Mouse (Mus musculus) midbrain, embryonic 15.5 days (tissue): Measurements from ENCODE around the gene Cst6. TPM values are rescaled to one million over a fixed set of nuclear protein-coding genes. Genes with fewer than 3 reads are reported as not detected.
A peak's percentile ranks its signal among the peaks of the same experiment; 100 is the strongest.

Source experiments
- ATAC-seq: fragments of 200-750 bp; cut with Nextera tagmentation; replicated peaks from 2 replicates; pipeline ENCODE4 v1.8.0; 2017; ENCODE audit warnings: moderate TSS enrichment
- H3K27ac ChIP-seq: fragments of 300-500 bp; sonication (generic); 2 replicates; pipeline ENCODE4 v1.5.1; 2015; ENCODE audit warnings: mild to moderate bottlenecking, inconsistent platforms
- H3K27me3 ChIP-seq: fragments of 300-500 bp; sonication (generic); replicated peaks from 2 replicates; pipeline ENCODE4 v1.6.1; 2015; ENCODE audit warnings: inconsistent platforms
- H3K36me3 ChIP-seq: fragments of 300-500 bp; sonication (generic); replicated peaks from 2 replicates; pipeline ENCODE4 v1.6.1; 2015; ENCODE audit warnings: inconsistent platforms
- H3K4me1 ChIP-seq: fragments of 300-500 bp; sonication (generic); 2 replicates; pipeline ENCODE4 v1.6.1; 2015; ENCODE audit warnings: inconsistent platforms
- H3K4me2 ChIP-seq: fragments of 300-500 bp; sonication (generic); 2 replicates; pipeline ENCODE4 v1.6.1; 2015; ENCODE audit warnings: inconsistent platforms, mild to moderate bottlenecking, moderate library complexity
- H3K4me3 ChIP-seq: fragments of 300-500 bp; sonication (generic); 2 replicates; pipeline ENCODE4 v1.5.1; 2015; ENCODE audit warnings: mild to moderate bottlenecking, inconsistent platforms
- H3K9ac ChIP-seq: fragments of 300-500 bp; sonication (generic); 2 replicates; pipeline ENCODE4 v1.6.1; 2015; ENCODE audit warnings: mild to moderate bottlenecking, inconsistent platforms
- H3K9me3 ChIP-seq: fragments of 300-500 bp; sonication (generic); 2 replicates; pipeline ENCODE4 v1.6.1; 2016; ENCODE audit warnings: inconsistent platforms
- WGBS: fragments of 180-500 bp; shearing (Covaris S2); methylation state at CpG from one replicate; pipeline ENCODE4 v1.1.7; 2015; ENCODE audit warnings: mixed read lengths; 5-methylcytosine and 5-hydroxymethylcytosine counted together
- polyA plus RNA-seq: library from polyadenylated mRNA; unstranded; fragments of >200 nt; fragmentation: Nextera tagmentation; extraction: Ambion mirVana; gene quantifications from 2 replicates; pipeline ENCODE4 v1.2.1, GENCODE M21; 2015

The Cst6 gene
- polyA plus RNA-seq, 1 experiment from 2014 or later: 7.2 TPM

DNA sequence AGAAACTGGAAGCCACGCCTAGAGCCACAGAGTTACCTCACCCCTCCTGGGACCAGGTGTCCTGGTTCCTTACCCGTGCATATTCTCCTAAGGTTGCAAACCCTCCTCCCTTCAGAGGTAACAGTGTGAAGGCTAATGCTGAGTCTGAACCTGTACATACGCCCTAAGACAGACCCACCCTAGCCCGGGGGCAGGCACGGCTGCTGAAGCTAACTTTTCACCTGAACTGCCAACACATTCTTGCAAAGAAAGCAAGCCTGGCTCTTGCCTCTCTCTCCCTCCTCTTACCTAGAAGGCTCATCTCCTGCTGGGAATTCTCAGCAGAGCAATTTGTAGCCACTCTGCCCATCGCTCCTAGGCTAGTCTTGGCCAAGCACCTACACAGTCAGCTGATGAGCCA, 48.8 kb downstream of the Cst6 start:
- WGBS: 84% methylated on average over 6 of the region's 6 CpGs
- peaks cover 21% of the 10 kb centered on the region; the same call in 1 of the 2 replicates for H3K36me3 ChIP-seq
- no peaks in the 10 kb centered on the region for H3K9me3 ChIP-seq
- H3K27me3 ChIP-seq: no peaks in the 10 kb centered on the region
- H3K4me2 ChIP-seq: no peak overlapping the region; the same call in 1 of the 2 replicates
- H3K27ac ChIP-seq: no peak overlapping the region
- no peak overlapping the region for H3K9ac ChIP-seq
- peaks cover 31% of the 10 kb centered on the region for H3K4me1 ChIP-seq
- no peak for ATAC-seq
- no peak overlapping the region for H3K4me3 ChIP-seq

DNA sequence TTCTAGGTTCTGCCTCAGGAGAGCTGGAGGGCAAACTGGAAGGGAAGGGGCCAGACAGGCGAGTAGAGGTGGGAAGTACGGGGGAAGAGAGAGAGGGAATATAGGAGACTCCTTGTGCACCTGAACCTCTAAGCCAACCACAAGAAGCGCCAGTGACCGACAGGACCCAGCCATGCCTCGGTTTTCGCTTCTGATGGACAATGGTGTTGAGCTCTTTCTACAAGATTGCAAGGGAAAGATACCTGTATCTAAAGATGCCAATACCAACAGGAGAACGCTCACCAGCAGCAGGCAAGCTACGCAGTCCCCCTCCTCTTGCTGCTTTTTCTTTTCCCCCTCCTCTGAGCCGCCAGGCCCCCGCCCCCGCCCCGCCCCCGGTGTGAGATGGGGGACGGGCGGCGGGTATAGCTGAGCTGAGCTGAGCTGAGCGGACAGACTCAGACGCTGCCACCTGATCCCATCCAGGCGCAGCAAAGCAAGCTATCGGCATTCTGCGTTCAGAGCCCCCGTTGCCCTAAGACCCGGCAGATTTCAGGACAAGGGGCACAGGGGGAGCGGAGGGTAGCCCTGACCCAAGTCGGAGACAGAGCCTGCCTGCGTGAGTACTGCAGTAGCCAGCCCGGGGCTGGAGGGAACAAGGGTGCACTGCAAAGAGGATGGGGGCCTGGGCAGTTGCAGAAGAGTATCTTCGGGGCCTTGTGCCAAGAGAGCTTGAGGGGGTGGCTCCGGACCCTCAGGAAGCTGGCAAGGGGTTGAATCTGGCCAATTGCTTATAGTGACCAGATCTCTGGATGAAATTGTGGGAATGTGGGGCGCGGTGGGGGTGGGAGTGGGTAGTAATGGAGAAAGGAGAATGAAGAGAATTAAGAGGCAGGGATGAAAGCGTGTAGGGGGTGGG, 51.2 kb downstream of the Cst6 start, which contains the start of gene Gal3st3:
Gal3st3 (plus strand) TSS at position 429 of the 898 bp plus-strand sequence.
- Histone ChIP-seq H3K36me3 (peaks cover 4% of the 10 kb centered on the region; the same call in 1 of the 2 replicates), H3K9ac (peak within 1 kb of the TSS; percentile 93), H3K9me3 (no peaks in the 10 kb centered on the region), H3K4me1 (peaks cover 44% of the 10 kb centered on the region), H3K4me3 (peak within 1 kb of the TSS; percentile 77), H3K4me2 (peak within 1 kb of the TSS; percentile 73), H3K27me3 (no peaks in the 10 kb centered on the region), H3K27ac (peak within 1 kb of the TSS; percentile 90)
- 3% methylated on average over 31 of the region's 32 CpGs for WGBS
- peak; percentile 79 for ATAC-seq

DNA sequence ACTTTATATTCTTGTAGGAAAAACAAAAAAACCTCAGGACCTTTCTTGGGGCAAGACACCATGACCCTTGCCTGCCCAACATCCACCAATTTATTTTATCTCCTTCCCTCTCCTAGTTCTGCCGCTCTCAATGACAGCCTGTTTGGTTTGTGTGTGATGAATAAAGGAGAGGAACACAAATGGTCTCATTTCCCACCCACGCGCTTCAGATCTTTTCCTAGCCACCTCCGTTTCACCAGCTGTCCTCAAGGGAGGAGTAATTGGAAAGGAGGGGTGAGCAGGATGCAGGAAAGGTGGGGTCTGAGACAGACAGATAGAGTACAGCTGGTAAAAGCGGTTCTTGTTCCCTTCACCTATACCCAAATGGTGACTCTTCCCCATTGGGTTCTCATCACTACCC, 52.7 kb downstream of the Cst6 start:
- H3K4me1 ChIP-seq: peaks cover 44% of the 10 kb centered on the region
- no peak overlapping the region for H3K4me3 ChIP-seq
- no peak overlapping the region for H3K4me2 ChIP-seq
- H3K9me3 ChIP-seq: no peaks in the 10 kb centered on the region
- ATAC-seq: no peak
- H3K27me3 ChIP-seq: no peaks in the 10 kb centered on the region
- no peak overlapping the region for H3K27ac ChIP-seq
- peaks cover 13% of the 10 kb centered on the region for H3K36me3 ChIP-seq
- 83% methylated on average over 5 of the region's 5 CpGs for WGBS
- no peak overlapping the region for H3K9ac ChIP-seq

DNA sequence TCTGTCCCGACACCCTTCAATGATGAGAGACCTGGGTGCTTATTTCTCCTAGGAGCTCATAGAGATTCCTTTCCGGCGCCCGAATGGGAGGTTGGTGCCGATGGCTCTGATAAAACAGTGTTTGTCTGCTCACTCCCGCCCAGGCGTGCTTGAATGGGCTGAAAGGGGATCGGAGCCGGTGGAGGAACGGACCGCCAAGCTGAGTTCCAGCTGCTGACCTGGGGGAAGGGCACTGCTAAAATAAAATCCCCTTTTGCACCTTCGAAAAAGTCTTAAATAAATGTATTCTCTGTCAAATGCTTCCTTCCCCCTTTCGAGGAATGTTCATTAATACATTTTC, 53.7 kb downstream of the Cst6 start:
- H3K4me1 ChIP-seq: peaks cover 43% of the 10 kb centered on the region
- ATAC-seq: peak; percentile 46
- peak overlapping the region; percentile 77 for H3K9ac ChIP-seq
- no peaks in the 10 kb centered on the region for H3K9me3 ChIP-seq
- H3K27ac ChIP-seq: peak overlapping the region; percentile 88
- H3K4me3 ChIP-seq: peak overlapping the region; percentile 59
- H3K36me3 ChIP-seq: peaks cover 21% of the 10 kb centered on the region
- H3K4me2 ChIP-seq: peak overlapping the region; percentile 81
- no peaks in the 10 kb centered on the region for H3K27me3 ChIP-seq
- 6% methylated on average over 13 of the region's 13 CpGs for WGBS

DNA sequence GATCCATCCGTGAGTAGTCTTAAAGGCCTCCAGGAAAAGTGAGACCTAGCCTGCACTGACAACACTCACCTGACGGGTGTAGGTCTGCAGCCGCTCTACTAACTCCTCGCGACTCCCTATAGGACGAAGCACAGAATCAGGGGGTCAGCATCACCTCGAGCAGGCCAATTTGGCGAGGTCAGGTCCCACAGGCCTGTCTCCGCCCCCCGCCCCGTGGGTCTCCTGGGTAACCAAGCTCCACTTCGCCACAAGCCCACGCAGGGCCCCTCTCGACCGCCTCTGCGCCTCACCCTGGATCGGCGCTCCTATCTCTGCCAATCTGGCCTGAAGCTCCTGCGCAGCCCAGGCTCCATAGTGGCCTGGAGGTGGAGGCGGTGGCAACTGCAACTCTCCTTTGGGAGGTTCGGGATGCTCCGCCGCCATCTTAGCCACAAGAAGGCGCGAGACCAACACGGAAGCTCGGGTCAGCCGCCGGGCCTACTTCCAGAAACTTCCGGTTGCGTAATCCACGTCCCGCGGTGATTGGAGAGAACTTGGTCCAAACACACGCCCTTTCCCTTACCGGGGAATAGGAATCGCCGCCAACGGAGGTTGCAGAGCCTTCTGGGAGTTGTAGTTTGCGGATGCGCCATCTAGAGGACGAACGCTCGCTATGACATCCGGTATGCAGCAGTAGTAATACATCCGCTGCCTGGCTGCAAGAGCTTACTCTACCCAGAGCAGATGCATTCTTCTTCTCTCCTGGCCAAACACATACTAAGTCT, 54.2 kb downstream of the Cst6 start, which contains the start of gene Sf3b2:
Sf3b2 (minus strand) TSS at position 484 of the 764 bp plus-strand sequence.
- H3K9me3 ChIP-seq: no peaks in the 10 kb centered on the region
- H3K27ac ChIP-seq: peak within 1 kb of the TSS; percentile 88
- H3K4me2 ChIP-seq: peak within 1 kb of the TSS; percentile 81
- H3K27me3 ChIP-seq: no peaks in the 10 kb centered on the region
- ATAC-seq: peak; percentile 95
- H3K9ac ChIP-seq: peak within 1 kb of the TSS; percentile 77
- H3K4me1 ChIP-seq: peaks cover 38% of the 10 kb centered on the region
- H3K36me3 ChIP-seq: peaks cover 26% of the 10 kb centered on the region
- peak within 1 kb of the TSS; percentile 59 for H3K4me3 ChIP-seq
- under 1% methylated on average over 46 of the region's 46 CpGs for WGBS

Other genes starting within 250 kb of the Cst6 start
- 216 and 233 TPM in 2 replicates for gene Rab1b, start 242.5 kb downstream of the Cst6 start, polyA plus RNA-seq
- 76.8 and 78.4 TPM in 2 replicates for gene Klc2, start 231.0 kb downstream of the Cst6 start, polyA plus RNA-seq
- gene Pacs1, start 76.5 kb downstream of the Cst6 start, polyA plus RNA-seq: 55.3 and 55.7 TPM in 2 replicates
- 350 and 352 TPM in 2 replicates for gene Sf3b2, start 54.1 kb downstream of the Cst6 start, polyA plus RNA-seq
- gene Gal3st3, start 51.2 kb downstream of the Cst6 start, polyA plus RNA-seq: 47.2 and 50.3 TPM in 2 replicates
- gene Catsper1, start 13.8 kb downstream of the Cst6 start, polyA plus RNA-seq: not detected in 2 replicates
- gene Eif1ad, start 17.2 kb upstream of the Cst6 start, polyA plus RNA-seq: 43.6 and 43.8 TPM in 2 replicates
- 307 and 337 TPM in 2 replicates for gene Banf1, start 17.6 kb upstream of the Cst6 start, polyA plus RNA-seq
- gene Sart1, start 39.1 kb upstream of the Cst6 start, polyA plus RNA-seq: 72.5 and 77.3 TPM in 2 replicates
- not detected in 2 replicates for gene Tsga10ip, start 53.0 kb upstream of the Cst6 start, polyA plus RNA-seq
- gene Drap1, start 75.4 kb upstream of the Cst6 start, polyA plus RNA-seq: 291 and 296 TPM in 2 replicates
- 71.5 and 74.9 TPM in 2 replicates for gene AI837181, start 75.6 kb upstream of the Cst6 start, polyA plus RNA-seq
- gene Fosl1, start 98.0 kb upstream of the Cst6 start, polyA plus RNA-seq: 0.40 TPM in 1 of 2 replicates, not detected in the other
- 11.7 and 13.2 TPM in 2 replicates for gene Ccdc85b, start 108.3 kb upstream of the Cst6 start, polyA plus RNA-seq
- 180 and 185 TPM in 2 replicates for gene Fibp, start 111.0 kb upstream of the Cst6 start, polyA plus RNA-seq
- 5.4 and 6.5 TPM in 2 replicates for gene Ctsw, start 118.9 kb upstream of the Cst6 start, polyA plus RNA-seq
- 41.3 and 45.9 TPM in 2 replicates for gene Efemp2, start 124.4 kb upstream of the Cst6 start, polyA plus RNA-seq
- gene Mus81, start 138.8 kb upstream of the Cst6 start, polyA plus RNA-seq: 54.3 and 60.2 TPM in 2 replicates
- gene Cfl1, start 140.9 kb upstream of the Cst6 start, polyA plus RNA-seq: 3,624 and 3,631 TPM in 2 replicates
- 0.17 TPM in 1 of 2 replicates, not detected in the other for gene 1700020D05Rik, start 154.2 kb upstream of the Cst6 start, polyA plus RNA-seq
- gene Snx32, start 161.0 kb upstream of the Cst6 start, polyA plus RNA-seq: 106 and 111 TPM in 2 replicates
- gene Ovol1, start 211.1 kb upstream of the Cst6 start, polyA plus RNA-seq: 0.10 and 0.13 TPM in 2 replicates
- 3.0 and 3.1 TPM in 2 replicates for gene Ap5b1, start 218.5 kb upstream of the Cst6 start, polyA plus RNA-seq